Mouse (Mus musculus): ENCODE measurements at regions not wholly inside any gene's neighbourhood (a gene's known extent, or its start where the extent isn't known, plus 50 kb on each side); places are given as distances from the start of the nearest gene placed in this dataset.
"Not testable (repeated sequence)": the region's sequence is repeated elsewhere in the genome, so short reads cannot be mapped to it uniquely, and the experiment has no call there.

GRCm38 (mm10) chr8:48042456-48043395 lies 52.0 kb upstream of the Wwc2 start:
- WGBS: 78% methylated on average over 15 of the region's 23 CpGs

GRCm38 (mm10) chr8:48047385-48047784 lies 51.5 kb upstream of the Dctd start:
- H3K9me3 ChIP-seq (ENCODE audit: control insufficient read depth, low read length): no peaks in the 10 kb centered on the region
- H3K36me3 ChIP-seq (ENCODE audit: control insufficient read depth, insufficient read depth, low read length): no peaks in the 10 kb centered on the region
- H3K4me3 ChIP-seq (ENCODE audit: low read depth, low read length): no peak overlapping the region
- no peaks in the 10 kb centered on the region for H3K4me1 ChIP-seq (ENCODE audit: control insufficient read depth, insufficient read depth, low read length)
- 27% methylated on average over 6 of the region's 6 CpGs for WGBS
- H3K27me3 ChIP-seq (ENCODE audit: control insufficient read depth, insufficient read depth, low read length): no peaks in the 10 kb centered on the region
- DNase-seq (ENCODE audit: low spot score, missing footprints) (peak; percentile 85), ATAC-seq (ENCODE audit: low FRiP score) (no peak)
- H3K4me2 ChIP-seq: no peak overlapping the region
- no peak overlapping the region for H3K27ac ChIP-seq (ENCODE audit: low read depth, low read length)
- no peak overlapping the region for H3K9ac ChIP-seq (ENCODE audit: low read length)

More at GRCm38 (mm10) chr8:48042456-48043395, 52.0 kb upstream of the Wwc2 start:
- not testable (repeated sequence) for H3K27me3 ChIP-seq (ENCODE audit: control insufficient read depth, insufficient read depth, low read length); H3K4me2 ChIP-seq; DNase-seq (ENCODE audit: low spot score, missing footprints); H3K36me3 ChIP-seq (ENCODE audit: control insufficient read depth, insufficient read depth, low read length); H3K9ac ChIP-seq (ENCODE audit: low read length); H3K4me3 ChIP-seq (ENCODE audit: low read depth, low read length); H3K9me3 ChIP-seq (ENCODE audit: control insufficient read depth, low read length); H3K27ac ChIP-seq (ENCODE audit: low read depth, low read length); ATAC-seq (ENCODE audit: low FRiP score); H3K4me1 ChIP-seq (ENCODE audit: control insufficient read depth, insufficient read depth, low read length)
